Mouse (Mus musculus) stomach, postnatal 0 days (tissue): ENCODE results near the gene Cep126. TPM values are rescaled to one million over a fixed set of nuclear protein-coding genes. Genes with fewer than 3 reads are reported as not detected.

ENCODE experiments used
- ATAC-seq: fragments of 200-750 bp; cut with Nextera tagmentation; 2 replicates; pipeline ENCODE4 v1.8.0; 2017; ENCODE audit not compliant: low FRiP score, low TSS enrichment
- DNase-seq: peaks from one replicate; pipeline ENCODE4 v3.0.0-alpha.2; 2016; ENCODE audit warnings: low spot score
- H3K27ac ChIP-seq: fragments of 300-500 bp; sonication (generic); replicated peaks from 2 replicates; pipeline ENCODE4 v1.5.1; 2014; ENCODE audit warnings: mild to moderate bottlenecking, control low read depth
- H3K27me3 ChIP-seq: fragments of 300-500 bp; sonication (generic); 2 replicates; pipeline ENCODE4 v1.6.1; 2014; ENCODE audit warnings: low read length; ENCODE audit not compliant: control insufficient read depth, insufficient read depth
- H3K36me3 ChIP-seq: fragments of 300-500 bp; sonication (generic); 2 replicates; pipeline ENCODE4 v1.6.1; 2014; ENCODE audit warnings: low read length, mixed read lengths; ENCODE audit not compliant: control insufficient read depth, insufficient read depth
- H3K4me1 ChIP-seq: fragments of 300-500 bp; sonication (generic); replicated peaks from 2 replicates; pipeline ENCODE4 v1.6.1; 2014; ENCODE audit warnings: antibody characterized with exemption; ENCODE audit not compliant: control insufficient read depth, insufficient read depth
- H3K4me2 ChIP-seq: fragments of 300-500 bp; sonication (generic); replicated peaks from 2 replicates; pipeline ENCODE4 v1.6.1; 2014; ENCODE audit warnings: low read depth, mild to moderate bottlenecking, control low read depth, moderate library complexity
- H3K4me3 ChIP-seq: fragments of 300-500 bp; sonication (generic); 2 replicates; pipeline ENCODE4 v1.5.1; 2014; ENCODE audit warnings: low read depth, low read length, control low read depth
- H3K9ac ChIP-seq: fragments of 300-500 bp; sonication (generic); 2 replicates; pipeline ENCODE4 v1.6.1; 2014; ENCODE audit warnings: mild to moderate bottlenecking, low read length, control low read depth, mixed read lengths
- H3K9me3 ChIP-seq: fragments of 300-500 bp; sonication (generic); 2 replicates; pipeline ENCODE4 v1.6.1; 2016; ENCODE audit warnings: low read length; ENCODE audit not compliant: control insufficient read depth
- CTCF ChIP-seq: IDR thresholded peaks from 2 replicates; pipeline ENCODE4 v1.5.1; 2016; ENCODE audit warnings: antibody characterized with exemption, low read depth, mild to moderate bottlenecking, moderate library complexity
- EP300 ChIP-seq: optimal IDR thresholded peaks from 2 replicates; pipeline ENCODE3; 2016; ENCODE audit warnings: antibody characterized with exemption
- WGBS: fragments of 180-500 bp; shearing (Covaris S2); extraction: QIAGEN DNeasy Blood & Tissue Kit; methylation state at CpG from one replicate; pipeline ENCODE4 v1.1.7; 2014; 5-methylcytosine and 5-hydroxymethylcytosine counted together
- polyA plus RNA-seq: library from polyadenylated mRNA; unstranded; fragments of >200 nt; fragmentation: Nextera tagmentation; extraction: Ambion mirVana; gene quantifications from 2 replicates; pipeline ENCODE4 v1.2.1, GENCODE M21; 2015

Cep126 gene
- polyA plus RNA-seq, 1 experiment from 2014 or later = 0.49 TPM

- H3K4me2 ChIP-seq = no peak overlapping the region
- H3K27ac ChIP-seq = no peak overlapping the region; the same call in 1 of the 2 replicates
- H3K4me3 ChIP-seq = no peak overlapping the region
- ATAC-seq (no peak), DNase-seq (no peak)
- no peaks in the 10 kb centered on the region for H3K9me3 ChIP-seq
- peaks cover 2% of the 10 kb centered on the region; the same call in 1 of the 2 replicates for H3K4me1 ChIP-seq
- no peak overlapping the region for H3K9ac ChIP-seq
- WGBS = 45% methylated on average over 4 of the region's 4 CpGs
- H3K36me3 ChIP-seq = no peaks in the 10 kb centered on the region
- TF ChIP-seq EP300 = no peak
- TF ChIP-seq CTCF = no peak
- no peaks in the 10 kb centered on the region for H3K27me3 ChIP-seq
Observed at GRCm38 (mm10) chr9:8035091-8035490, 99.0 kb downstream of the Cep126 start.

- ATAC-seq = no peak
- Histone ChIP-seq H3K4me3 (no peak overlapping the region), H3K27ac (no peak overlapping the region), H3K4me1 (peaks cover 2% of the 10 kb centered on the region; the same call in 1 of the 2 replicates), H3K9ac (no peak overlapping the region), H3K4me2 (no peak overlapping the region), H3K36me3 (no peaks in the 10 kb centered on the region), H3K9me3 (no peaks in the 10 kb centered on the region), H3K27me3 (no peaks in the 10 kb centered on the region)
- no peak for TF ChIP-seq EP300
- no peak for TF ChIP-seq CTCF
- no peak for DNase-seq
- WGBS = 45% methylated on average over 1 of the region's 1 CpGs
Observed at GRCm38 (mm10) chr9:8034143-8034542, 100.0 kb downstream of the Cep126 start.

- H3K36me3 ChIP-seq = no peaks in the 10 kb centered on the region
- 69% methylated on average over 5 of the region's 5 CpGs for WGBS
- 0 out of 2 replicates have a peak overlapping the region, but pooled peaks have one; percentile 24 for H3K27ac ChIP-seq
- DNase-seq = no peak
- H3K9me3 ChIP-seq = no peaks in the 10 kb centered on the region
- no peak for ATAC-seq
- H3K27me3 ChIP-seq = no peaks in the 10 kb centered on the region
- H3K4me3 ChIP-seq = no peak overlapping the region
- TF ChIP-seq CTCF = no peak
- no peak for TF ChIP-seq EP300
- no peak overlapping the region for H3K4me2 ChIP-seq
- peaks cover 2% of the 10 kb centered on the region; the same call in 1 of the 2 replicates for H3K4me1 ChIP-seq
- H3K9ac ChIP-seq = no peak overlapping the region
Observed at GRCm38 (mm10) chr9:8032847-8033246, 101.2 kb downstream of the Cep126 start.

Other genes with a start within 250 kb of the Cep126 start
- 13.6 and 16.0 TPM in 2 replicates for gene Yap1, start 129.7 kb downstream of the Cep126 start, polyA plus RNA-seq
- gene Cfap300, start 91.5 kb downstream of the Cep126 start, polyA plus RNA-seq = 3.3 and 3.7 TPM in 2 replicates